Mouse (Mus musculus) layer of hippocampus, adult 9-10 months (tissue): ENCODE measurements at regions not wholly inside any gene's neighbourhood (a gene's known extent, or its start where the extent isn't known, plus 50 kb on each side); places are given as distances from the start of the nearest gene placed in this dataset.

ENCODE experiments used
- DNase-seq: peaks from one replicate; pipeline ENCODE4 v3.0.0; 2022; ENCODE audit warnings: low spot score

GRCm38 (mm10) chr11:65363846-65364245, 94.1 kb upstream of the Myocd start:
- no peak for DNase-seq

- no peak for DNase-seq
Observed at GRCm38 (mm10) chr11:65360729-65361128, 90.9 kb upstream of the Myocd start.

- DNase-seq, result no peak
Observed at GRCm38 (mm10) chr11:65358908-65359307, 89.1 kb upstream of the Myocd start.

GRCm38 (mm10) chr11:65352516-65352915, 82.7 kb upstream of the Myocd start:
- DNase-seq, result no peak

GRCm38 (mm10) chr11:65349013-65349412, 79.2 kb upstream of the Myocd start:
- DNase-seq, result no peak

GRCm38 (mm10) chr11:65341683-65342440, 72.1 kb upstream of the Myocd start:
- no peak for DNase-seq

- no peak for DNase-seq
Observed at GRCm38 (mm10) chr11:65334286-65334685, 64.5 kb upstream of the Myocd start.

GRCm38 (mm10) chr11:65333101-65333500, 63.3 kb upstream of the Myocd start:
- no peak for DNase-seq

- no peak for DNase-seq
Observed at GRCm38 (mm10) chr11:65322877-65323440, 53.2 kb upstream of the Myocd start.
